Mouse (Mus musculus): Measurements from ENCODE around the gene Fam83e. TPM values are rescaled to one million over a fixed set of nuclear protein-coding genes. Genes with fewer than 3 reads are reported as not detected.
A peak's percentile ranks its signal among the peaks of the same experiment; 100 is the strongest.

The Fam83e gene
- 1.3 TPM in 2 replicates for polyA plus RNA-seq (2016; fragmentation: Nextera tagmentation; extraction: Ambion mirVana)

DNA sequence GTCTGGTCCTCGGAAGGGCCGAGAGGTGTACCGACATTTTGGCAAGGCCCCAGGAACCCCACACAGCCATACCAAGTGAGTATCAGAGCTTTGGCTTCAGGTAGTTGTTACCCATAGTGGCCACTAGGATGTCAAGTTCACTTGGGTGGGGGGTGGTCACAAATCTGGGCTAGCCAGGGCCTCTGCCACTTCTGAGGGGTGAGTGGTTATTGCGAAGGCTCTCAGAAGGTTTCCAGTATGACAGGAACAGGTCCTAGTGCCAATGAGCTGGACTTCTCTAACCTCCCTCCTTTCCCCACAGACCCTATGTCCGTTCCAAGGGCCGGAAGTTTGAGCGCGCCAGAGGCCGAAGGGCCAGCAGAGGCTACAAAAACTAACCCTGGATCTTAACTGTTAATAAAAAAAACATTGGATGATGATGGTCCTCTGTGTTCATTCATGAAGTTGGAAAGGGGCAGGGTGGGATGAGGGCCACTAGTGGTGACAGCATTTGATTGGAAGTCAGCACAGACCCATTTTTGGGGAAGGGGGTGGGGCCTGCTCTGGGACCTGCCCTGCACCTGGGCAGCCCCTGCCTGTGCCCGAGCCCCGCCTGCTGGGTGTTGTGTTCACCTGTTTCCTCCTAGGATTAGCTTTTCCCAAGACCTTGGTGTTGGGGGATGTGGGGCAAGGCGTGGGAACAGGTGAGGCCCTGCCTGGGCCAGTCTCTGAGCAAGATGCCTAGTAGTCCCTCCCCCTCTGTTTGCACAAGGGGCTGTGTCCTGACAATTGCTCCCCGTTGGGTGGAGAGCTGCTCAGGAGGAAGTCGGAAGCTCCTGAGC is at the start of gene Fam83e:
Gene Fam83e (plus strand): TSS at position 800 of the 821 bp plus-strand sequence.
- Histone ChIP-seq H3K27ac (no peak within 1 kb of the TSS), H3K4me3 (no peak within 1 kb of the TSS), H3K9ac (peak within 1 kb of the TSS; percentile 96; the same call in 1 of the 2 replicates), H3K4me1 (peaks cover 34% of the 10 kb centered on the region), H3K36me3 (peaks cover 63% of the 10 kb centered on the region), H3K27me3 (no peaks in the 10 kb centered on the region), H3K9me3 (no peaks in the 10 kb centered on the region), H3K4me2 (replicated peaks) (peak within 1 kb of the TSS; percentile 95; the same call in 1 of the 2 replicates)
- WGBS, result 76% methylated on average over 14 of the region's 14 CpGs
- ATAC-seq (ENCODE audit: insufficient number of reproducible peaks, insufficient read depth, low FRiP score, low TSS enrichment), result no peak

GRCm38 (mm10) chr7:45677627-45678295 is 43.3 kb upstream of the Fam83e start:
- H3K9ac ChIP-seq, result no peak overlapping the region
- WGBS, result 77% methylated on average over 7 of the region's 7 CpGs
- H3K4me2 ChIP-seq (replicated peaks), result no peak overlapping the region
- H3K4me1 ChIP-seq, result no peaks in the 10 kb centered on the region
- H3K9me3 ChIP-seq, result no peaks in the 10 kb centered on the region
- ATAC-seq (ENCODE audit: insufficient number of reproducible peaks, insufficient read depth, low FRiP score, low TSS enrichment), result no peak
- H3K27ac ChIP-seq, result no peak overlapping the region
- no peak overlapping the region for H3K4me3 ChIP-seq
- H3K27me3 ChIP-seq, result 0 out of 2 replicates have a peak, but pooled peaks cover 2% of the 10 kb centered on the region
- no peaks in the 10 kb centered on the region for H3K36me3 ChIP-seq

DNA sequence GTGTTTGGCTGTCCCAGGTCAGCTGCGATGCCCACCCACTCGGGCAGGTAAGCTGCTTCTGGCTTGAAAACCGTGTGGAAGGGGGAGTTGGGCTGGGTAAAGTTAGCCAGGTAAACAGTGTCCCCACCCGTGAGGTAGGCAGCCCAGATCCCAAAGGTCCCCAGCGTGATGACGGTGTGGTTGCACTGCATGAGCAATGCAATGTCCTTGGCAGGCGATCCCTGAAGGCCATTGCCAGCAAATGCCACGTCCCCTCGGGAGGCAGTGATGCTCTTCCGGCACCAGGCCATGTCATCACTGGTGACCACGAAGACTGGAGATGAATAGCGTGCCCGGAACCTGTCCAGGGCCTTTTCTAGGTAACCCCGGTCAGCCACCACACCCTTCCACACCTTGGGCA is 42.5 kb upstream of the Fam83e start:
- Histone ChIP-seq H3K4me3 (no peak overlapping the region), H3K27ac (no peak overlapping the region), H3K27me3 (0 out of 2 replicates have a peak, but pooled peaks cover 2% of the 10 kb centered on the region), H3K9me3 (no peaks in the 10 kb centered on the region), H3K4me1 (no peaks in the 10 kb centered on the region; the same call in 1 of the 2 replicates), H3K9ac (no peak overlapping the region), H3K36me3 (no peaks in the 10 kb centered on the region), H3K4me2 (replicated peaks) (no peak overlapping the region)
- no peak for ATAC-seq (ENCODE audit: insufficient number of reproducible peaks, insufficient read depth, low FRiP score, low TSS enrichment)
- WGBS, result 91% methylated on average over 14 of the region's 14 CpGs

DNA sequence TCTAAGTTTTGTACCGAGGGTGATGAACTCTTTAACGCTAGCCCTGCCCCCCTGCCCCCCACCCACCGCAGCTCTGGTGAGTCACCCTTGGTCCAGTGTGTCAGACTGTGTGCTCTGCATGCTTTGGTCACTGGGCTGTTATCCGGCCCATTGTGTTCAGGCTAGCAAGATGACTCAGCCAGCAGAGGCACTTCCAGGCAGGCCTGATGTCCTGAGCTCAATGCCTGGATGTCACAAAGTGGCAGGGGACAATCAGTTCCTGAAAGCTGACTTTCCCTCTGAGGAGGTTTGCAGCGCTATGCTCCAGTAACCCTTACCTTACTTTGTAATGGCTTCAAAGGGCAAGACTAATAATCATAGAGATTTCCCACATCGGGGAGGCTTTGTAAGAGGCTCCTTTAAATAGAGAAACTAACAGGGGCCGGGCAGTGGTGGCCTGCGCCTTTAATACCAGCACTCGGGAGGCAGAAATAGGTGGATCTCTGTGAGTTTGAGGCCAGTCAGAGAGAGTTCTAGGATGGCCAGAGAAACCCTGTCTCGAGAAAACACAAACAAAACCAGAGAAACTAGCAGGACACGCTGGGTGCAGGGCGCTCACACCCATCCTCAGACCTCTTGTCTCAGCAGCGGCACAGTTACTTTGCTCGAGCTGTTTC is 40.9 kb upstream of the Fam83e start:
- no peak overlapping the region for H3K9ac ChIP-seq
- no peaks in the 10 kb centered on the region for H3K9me3 ChIP-seq
- 74% methylated on average over 14 of the region's 14 CpGs for WGBS
- no peak for ATAC-seq (ENCODE audit: insufficient number of reproducible peaks, insufficient read depth, low FRiP score, low TSS enrichment)
- H3K36me3 ChIP-seq, result no peaks in the 10 kb centered on the region
- H3K27me3 ChIP-seq, result 0 out of 2 replicates have a peak, but pooled peaks cover 5% of the 10 kb centered on the region
- no peak overlapping the region for H3K4me3 ChIP-seq
- peaks cover 7% of the 10 kb centered on the region for H3K4me1 ChIP-seq
- no peak overlapping the region for H3K27ac ChIP-seq
- H3K4me2 ChIP-seq (replicated peaks), result no peak overlapping the region

- H3K9ac ChIP-seq, result no peak overlapping the region
- H3K27ac ChIP-seq, result no peak overlapping the region
- no peaks in the 10 kb centered on the region for H3K36me3 ChIP-seq
- H3K4me1 ChIP-seq, result peaks cover 18% of the 10 kb centered on the region
- H3K4me2 ChIP-seq (replicated peaks), result no peak overlapping the region
- no peak for ATAC-seq (ENCODE audit: insufficient number of reproducible peaks, insufficient read depth, low FRiP score, low TSS enrichment)
- 0 out of 2 replicates have a peak, but pooled peaks cover 5% of the 10 kb centered on the region for H3K27me3 ChIP-seq
- H3K9me3 ChIP-seq, result no peaks in the 10 kb centered on the region
- H3K4me3 ChIP-seq, result no peak overlapping the region
- WGBS, result 82% methylated on average over 8 of the region's 8 CpGs
These were observed 39.8 kb upstream of the Fam83e start for GRCm38 (mm10) chr7:45681046-45681736.

DNA sequence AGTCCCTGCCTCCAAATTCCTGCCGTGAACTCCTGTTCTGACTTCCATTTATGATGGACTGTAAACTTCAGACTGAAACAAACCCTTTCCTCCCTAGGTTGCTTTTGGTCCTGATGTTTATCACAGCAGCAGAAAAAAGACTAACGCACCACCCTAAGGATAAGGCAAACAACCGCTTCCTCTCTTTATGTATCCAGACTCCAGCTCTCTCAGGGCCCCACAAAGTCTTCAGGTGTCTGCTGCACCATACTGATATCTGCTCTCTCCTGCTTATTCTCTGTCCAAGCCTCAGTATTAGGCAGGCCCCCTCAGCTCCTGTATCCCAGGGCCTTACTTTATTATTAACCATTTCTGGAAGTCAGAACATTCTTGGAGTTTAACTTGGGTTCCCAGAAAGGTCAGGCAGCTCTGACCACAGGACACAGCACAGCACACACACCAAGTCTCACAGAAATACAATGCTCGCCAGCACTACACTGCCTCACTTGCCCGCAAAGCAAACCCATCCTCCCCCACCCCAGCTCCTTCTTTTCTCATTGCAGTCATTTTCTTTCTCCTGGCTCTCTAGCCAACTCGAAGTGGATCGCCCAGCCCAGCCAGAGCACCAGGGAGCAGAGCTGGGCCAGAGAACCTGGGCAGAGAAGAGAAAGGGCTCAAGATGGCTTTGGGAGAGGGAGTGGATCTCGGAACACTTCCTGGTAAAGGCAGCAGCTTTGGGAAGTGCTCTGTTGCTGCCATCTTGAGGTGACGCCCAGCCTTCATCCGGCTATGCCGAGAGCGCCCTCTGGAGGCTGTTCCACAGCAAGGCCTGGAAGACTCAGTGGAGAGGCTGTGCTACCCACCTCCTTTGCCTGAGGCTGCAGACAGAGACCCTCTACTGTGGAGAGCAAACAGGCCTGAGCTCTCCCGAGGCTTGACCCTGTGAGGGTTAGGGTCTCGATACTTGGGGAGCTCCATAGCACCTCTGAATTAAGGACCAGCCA is 38.6 kb upstream of the Fam83e start:
- H3K9ac ChIP-seq, result no peak overlapping the region
- 31% methylated on average over 14 of the region's 14 CpGs for WGBS
- ATAC-seq (ENCODE audit: insufficient number of reproducible peaks, insufficient read depth, low FRiP score, low TSS enrichment), result peak; percentile 14; the same call in 1 of the 2 replicates
- no peak overlapping the region for H3K27ac ChIP-seq
- H3K36me3 ChIP-seq, result no peaks in the 10 kb centered on the region
- peak overlapping the region; percentile 33 for H3K4me2 ChIP-seq (replicated peaks)
- 0 out of 2 replicates have a peak, but pooled peaks cover 9% of the 10 kb centered on the region for H3K27me3 ChIP-seq
- no peak overlapping the region for H3K4me3 ChIP-seq
- peaks cover 26% of the 10 kb centered on the region for H3K4me1 ChIP-seq
- H3K9me3 ChIP-seq, result no peaks in the 10 kb centered on the region

GRCm38 (mm10) chr7:45683396-45684050 is 37.5 kb upstream of the Fam83e start, which contains the start of gene Ntn5:
Ntn5 (plus strand) TSS chr7:45684022.
- 70% methylated on average over 7 of the region's 7 CpGs for WGBS
- H3K4me2 ChIP-seq (replicated peaks), result peak within 1 kb of the TSS; percentile 23; the same call in 1 of the 2 replicates
- no peaks in the 10 kb centered on the region for H3K36me3 ChIP-seq
- ATAC-seq (ENCODE audit: insufficient number of reproducible peaks, insufficient read depth, low FRiP score, low TSS enrichment), result no peak
- H3K9me3 ChIP-seq, result no peaks in the 10 kb centered on the region
- peaks cover 26% of the 10 kb centered on the region for H3K4me1 ChIP-seq
- H3K9ac ChIP-seq, result no peak within 1 kb of the TSS
- H3K27ac ChIP-seq, result peak within 1 kb of the TSS; percentile 80; the same call in 1 of the 2 replicates
- 0 out of 2 replicates have a peak, but pooled peaks cover 6% of the 10 kb centered on the region for H3K27me3 ChIP-seq
- H3K4me3 ChIP-seq, result no peak within 1 kb of the TSS

DNA sequence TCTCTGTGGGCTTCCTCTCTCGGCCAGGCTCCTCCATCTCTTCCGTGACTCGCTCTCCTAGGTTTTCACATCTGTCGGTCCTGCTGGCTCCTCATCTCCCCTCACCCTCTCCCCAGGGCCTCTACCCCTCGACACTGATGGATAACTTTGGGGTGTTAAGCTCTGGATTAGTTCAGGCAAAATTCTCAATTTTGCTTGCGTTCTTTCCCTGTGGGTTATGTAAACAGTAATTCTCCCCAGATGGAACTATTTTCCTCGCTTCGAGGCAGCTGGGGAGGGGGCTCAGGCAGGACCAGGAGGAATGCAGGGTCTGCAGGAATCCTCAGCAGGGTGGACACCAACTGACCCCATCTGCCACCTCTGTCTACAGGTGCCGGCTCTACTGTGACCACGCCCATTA is 35.2 kb upstream of the Fam83e start:
- Histone ChIP-seq H3K4me3 (no peak overlapping the region), H3K36me3 (no peaks in the 10 kb centered on the region), H3K9ac (peak overlapping the region; percentile 19; the same call in 1 of the 2 replicates), H3K27ac (peak overlapping the region; percentile 80), H3K4me2 (replicated peaks) (peak overlapping the region; percentile 23), H3K9me3 (no peaks in the 10 kb centered on the region), H3K27me3 (0 out of 2 replicates have a peak, but pooled peaks cover 6% of the 10 kb centered on the region), H3K4me1 (peaks cover 26% of the 10 kb centered on the region)
- 24% methylated on average over 10 of the region's 10 CpGs for whole genome bisulfite sequencing
- ATAC-seq (ENCODE audit: insufficient number of reproducible peaks, insufficient read depth, low FRiP score, low TSS enrichment), result no peak

DNA sequence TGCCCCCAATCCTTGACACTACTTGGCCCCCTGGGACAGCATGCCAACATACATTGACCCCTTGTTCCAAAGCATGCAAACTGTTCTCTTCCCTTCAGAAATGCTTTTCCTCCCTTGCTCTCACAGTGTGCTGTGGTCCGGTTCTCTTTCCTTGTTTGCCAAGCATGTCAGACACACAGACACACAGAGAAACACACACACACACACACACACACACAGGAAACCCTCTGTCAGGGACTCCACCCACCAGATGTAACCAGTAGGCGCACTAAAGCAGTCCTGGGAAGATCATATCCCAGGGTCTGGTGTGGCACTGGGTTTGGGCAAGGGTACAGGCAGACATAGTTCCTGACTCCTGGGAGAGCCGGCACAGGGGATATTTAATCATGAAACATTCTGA is 34.2 kb upstream of the Fam83e start:
- Histone ChIP-seq H3K36me3 (no peaks in the 10 kb centered on the region), H3K9me3 (no peaks in the 10 kb centered on the region), H3K4me2 (replicated peaks) (no peak overlapping the region), H3K4me3 (no peak overlapping the region), H3K27me3 (0 out of 2 replicates have a peak, but pooled peaks cover 6% of the 10 kb centered on the region), H3K9ac (no peak overlapping the region), H3K27ac (no peak overlapping the region), H3K4me1 (peaks cover 26% of the 10 kb centered on the region)
- WGBS, result 66% methylated on average over 3 of the region's 3 CpGs
- ATAC-seq (ENCODE audit: insufficient number of reproducible peaks, insufficient read depth, low FRiP score, low TSS enrichment), result no peak

- Histone ChIP-seq H3K27ac (no peak overlapping the region), H3K36me3 (no peaks in the 10 kb centered on the region), H3K9ac (no peak overlapping the region), H3K4me3 (no peak overlapping the region), H3K4me2 (replicated peaks) (no peak overlapping the region), H3K27me3 (0 out of 2 replicates have a peak, but pooled peaks cover 6% of the 10 kb centered on the region), H3K9me3 (no peaks in the 10 kb centered on the region), H3K4me1 (peaks cover 28% of the 10 kb centered on the region)
- WGBS, result 53% methylated on average over 6 of the region's 6 CpGs
- no peak for ATAC-seq (ENCODE audit: insufficient number of reproducible peaks, insufficient read depth, low FRiP score, low TSS enrichment)
These were observed 31.9 kb upstream of the Fam83e start for GRCm38 (mm10) chr7:45689099-45689498.

All from embryonic facial prominence, embryonic 12.5 days (tissue).